Mouse (Mus musculus): ENCODE data around the gene Tsen54.
A peak's percentile ranks its signal among the peaks of the same experiment; 100 is the strongest.

- TF ChIP-seq CHD2 (IDR thresholded peaks at IDR 0.05; ENCODE audit: low read depth, low read length) = no peak
- TF ChIP-seq ZNF384 (IDR thresholded peaks at IDR 0.05; ENCODE audit: low read depth, low read length) = no peak
- peak; percentile 14; the same call in 1 of the 2 replicates for TF ChIP-seq HCFC1 (IDR thresholded peaks at IDR 0.05; ENCODE audit: borderline replicate concordance, insufficient read depth, low read length)
Observed at GRCm38 (mm10) chr11:115823774-115824740, 9.5 kb downstream of the Tsen54 start, which contains the start of gene Llgl2.

All from ES-E14 (cell line).